Mouse (Mus musculus) small intestine, adult 2 months (tissue): ENCODE results near the gene Pou2f3.

Experiments
- CTCF ChIP-seq: fragments of 200-500 bp; IDR thresholded peaks from 2 replicates; pipeline ENCODE4 v1.5.1; 2012; ENCODE audit warnings: low read depth, mild to moderate bottlenecking, control low read depth, inconsistent platforms, low read length, moderate library complexity, mixed read lengths; ENCODE audit not compliant: insufficient replicate concordance, insufficient read length; ENCODE audit errors: extremely low read depth
- POLR2A ChIP-seq: fragments of 200-500 bp; IDR thresholded peaks from 2 replicates; pipeline ENCODE4 v1.6.1; 2012; ENCODE audit warnings: low read depth, mild to moderate bottlenecking, control low read depth, inconsistent platforms, low read length, moderate library complexity

- no peak for TF ChIP-seq CTCF
- TF ChIP-seq POLR2A = peak; percentile 56; the same call in 1 of the 2 replicates
Observed at GRCm38 (mm10) chr9:43239712-43240593, 29.8 kb upstream of the Pou2f3 start, which contains the start of gene Oaf.
